Mouse (Mus musculus): ENCODE results near the gene Snx9. TPM values are rescaled to one million over a fixed set of nuclear protein-coding genes. Genes with fewer than 3 reads are reported as not detected.

Gene Snx9
- polyA plus RNA-seq, 1 experiment, result 24.7 TPM

- no peak overlapping the region for H3ac ChIP-seq (ENCODE audit: control insufficient read depth, insufficient read length)
- H3K4me3 ChIP-seq, result no peak overlapping the region
- H3K27me3 ChIP-seq (ENCODE audit: control insufficient read depth, insufficient read depth, insufficient read length), result no peaks in the 10 kb centered on the region
- peak overlapping the region; percentile 24 for H3K4me2 ChIP-seq (ENCODE audit: low read depth)
- H3K79me2 ChIP-seq (ENCODE audit: control insufficient read depth, insufficient read depth), result no peaks in the 10 kb centered on the region
- TF ChIP-seq E2F4 (IDR thresholded peaks at IDR 0.05; ENCODE audit: insufficient read depth) (no peak), TCF3 (IDR thresholded peaks at IDR 0.05; ENCODE audit: insufficient read length, low read depth) (no peak), USF1 (IDR thresholded peaks at IDR 0.05; ENCODE audit: low read depth) (no peak), CEBPB (IDR thresholded peaks at IDR 0.05; ENCODE audit: insufficient read depth, poor library complexity, severe bottlenecking) (no peak), REST (IDR thresholded peaks at IDR 0.05; ENCODE audit: insufficient read depth, insufficient read length) (no peak), POLR2A (IDR thresholded peaks at IDR 0.05; ENCODE audit: insufficient read length, low read depth) (no peak), TCF12 (IDR thresholded peaks at IDR 0.05; ENCODE audit: insufficient read depth, poor library complexity, severe bottlenecking) (no peak), MAX (IDR thresholded peaks at IDR 0.05; ENCODE audit: low read depth) (no peak), MYOG (IDR thresholded peaks at IDR 0.05; ENCODE audit: control insufficient read depth in 1 of 3, insufficient read depth in 1 of 3, insufficient read length in 2 of 3, low read depth in 2 of 3) (no peak), POLR2AphosphoS2 (IDR thresholded peaks at IDR 0.05; ENCODE audit: insufficient read length, low read depth) (no peak), SRF (IDR thresholded peaks at IDR 0.05; ENCODE audit: control insufficient read depth, insufficient read length, low read depth) (no peak), MYOD1 (IDR thresholded peaks at IDR 0.05; ENCODE audit: control insufficient read depth in 1 of 3, insufficient read length in 2 of 3, low read depth in 2 of 3) (no peak)
- no peaks in the 10 kb centered on the region for H3K36me3 ChIP-seq (ENCODE audit: control insufficient read depth, insufficient read depth)
Measured at GRCm38 (mm10) chr17:5831257-5831806, 9.8 kb upstream of the Snx9 start.

- H3ac ChIP-seq (ENCODE audit: control insufficient read depth, insufficient read length), result no peak overlapping the region
- no peak overlapping the region for H3K4me3 ChIP-seq
Measured at GRCm38 (mm10) chr17:5834166-5834565, 7.0 kb upstream of the Snx9 start.

GRCm38 (mm10) chr17:5834798-5835328 lies 6.3 kb upstream of the Snx9 start:
- no peak for TF ChIP-seq TCF3 (IDR thresholded peaks at IDR 0.05; ENCODE audit: insufficient read length, low read depth)
- TF ChIP-seq USF1 (IDR thresholded peaks at IDR 0.05; ENCODE audit: low read depth), result peak; percentile 16
- no peak for TF ChIP-seq CEBPB (IDR thresholded peaks at IDR 0.05; ENCODE audit: insufficient read depth, poor library complexity, severe bottlenecking)
- H3ac ChIP-seq (ENCODE audit: control insufficient read depth, insufficient read length), result no peak overlapping the region
- H3K36me3 ChIP-seq (ENCODE audit: control insufficient read depth, insufficient read depth), result no peaks in the 10 kb centered on the region

More at GRCm38 (mm10) chr17:5834166-5834565, 7.0 kb upstream of the Snx9 start:
- Histone ChIP-seq H3K27me3 (ENCODE audit: control insufficient read depth, insufficient read depth, insufficient read length) (no peaks in the 10 kb centered on the region), H3K4me2 (ENCODE audit: low read depth) (no peak overlapping the region), H3K36me3 (ENCODE audit: control insufficient read depth, insufficient read depth) (no peaks in the 10 kb centered on the region), H3K79me2 (ENCODE audit: control insufficient read depth, insufficient read depth) (no peaks in the 10 kb centered on the region)
- TF ChIP-seq TCF3 (IDR thresholded peaks at IDR 0.05; ENCODE audit: insufficient read length, low read depth) (no peak), MYOD1 (IDR thresholded peaks at IDR 0.05; ENCODE audit: control insufficient read depth in 1 of 3, insufficient read length in 2 of 3, low read depth in 2 of 3) (no peak), SRF (IDR thresholded peaks at IDR 0.05; ENCODE audit: control insufficient read depth, insufficient read length, low read depth) (no peak), MAX (IDR thresholded peaks at IDR 0.05; ENCODE audit: low read depth) (no peak), MYOG (IDR thresholded peaks at IDR 0.05; ENCODE audit: control insufficient read depth in 1 of 3, insufficient read depth in 1 of 3, insufficient read length in 2 of 3, low read depth in 2 of 3) (no peak), E2F4 (IDR thresholded peaks at IDR 0.05; ENCODE audit: insufficient read depth) (no peak), REST (IDR thresholded peaks at IDR 0.05; ENCODE audit: insufficient read depth, insufficient read length) (no peak), USF1 (IDR thresholded peaks at IDR 0.05; ENCODE audit: low read depth) (no peak), CEBPB (IDR thresholded peaks at IDR 0.05; ENCODE audit: insufficient read depth, poor library complexity, severe bottlenecking) (no peak), POLR2AphosphoS2 (IDR thresholded peaks at IDR 0.05; ENCODE audit: insufficient read length, low read depth) (no peak), POLR2A (IDR thresholded peaks at IDR 0.05; ENCODE audit: insufficient read length, low read depth) (no peak), TCF12 (IDR thresholded peaks at IDR 0.05; ENCODE audit: insufficient read depth, poor library complexity, severe bottlenecking) (no peak)

GRCm38 (mm10) chr17:5839549-5840240 lies 1.4 kb upstream of the Snx9 start:
- H3K4me3 ChIP-seq, result peak overlapping the region; percentile 40
- peak overlapping the region; percentile 88 for H3K4me2 ChIP-seq (ENCODE audit: low read depth)

More at GRCm38 (mm10) chr17:5834798-5835328, 6.3 kb upstream of the Snx9 start:
- H3K4me2 ChIP-seq (ENCODE audit: low read depth), result no peak overlapping the region
- H3K79me2 ChIP-seq (ENCODE audit: control insufficient read depth, insufficient read depth), result peaks cover 3% of the 10 kb centered on the region
- no peak overlapping the region for H3K4me3 ChIP-seq
- no peaks in the 10 kb centered on the region for H3K27me3 ChIP-seq (ENCODE audit: control insufficient read depth, insufficient read depth, insufficient read length)

More at GRCm38 (mm10) chr17:5839549-5840240, 1.4 kb upstream of the Snx9 start:
- no peak for TF ChIP-seq MAX (IDR thresholded peaks at IDR 0.05; ENCODE audit: low read depth)
- TF ChIP-seq POLR2A (IDR thresholded peaks at IDR 0.05; ENCODE audit: insufficient read length, low read depth), result no peak
- TF ChIP-seq SRF (IDR thresholded peaks at IDR 0.05; ENCODE audit: control insufficient read depth, insufficient read length, low read depth), result no peak
- no peak for TF ChIP-seq MYOG (IDR thresholded peaks at IDR 0.05; ENCODE audit: control insufficient read depth in 1 of 3, insufficient read depth in 1 of 3, insufficient read length in 2 of 3, low read depth in 2 of 3)
- no peak for TF ChIP-seq CEBPB (IDR thresholded peaks at IDR 0.05; ENCODE audit: insufficient read depth, poor library complexity, severe bottlenecking)
- TF ChIP-seq POLR2AphosphoS2 (IDR thresholded peaks at IDR 0.05; ENCODE audit: insufficient read length, low read depth), result no peak
- no peak for TF ChIP-seq TCF12 (IDR thresholded peaks at IDR 0.05; ENCODE audit: insufficient read depth, poor library complexity, severe bottlenecking)
- no peak for TF ChIP-seq MYOD1 (IDR thresholded peaks at IDR 0.05; ENCODE audit: control insufficient read depth in 1 of 3, insufficient read length in 2 of 3, low read depth in 2 of 3)
- no peak for TF ChIP-seq USF1 (IDR thresholded peaks at IDR 0.05; ENCODE audit: low read depth)
- no peak for TF ChIP-seq TCF3 (IDR thresholded peaks at IDR 0.05; ENCODE audit: insufficient read length, low read depth)
- no peak for TF ChIP-seq E2F4 (IDR thresholded peaks at IDR 0.05; ENCODE audit: insufficient read depth)
- TF ChIP-seq REST (IDR thresholded peaks at IDR 0.05; ENCODE audit: insufficient read depth, insufficient read length), result no peak
- Histone ChIP-seq H3K36me3 (ENCODE audit: control insufficient read depth, insufficient read depth) (no peaks in the 10 kb centered on the region), H3ac (ENCODE audit: control insufficient read depth, insufficient read length) (no peak overlapping the region), H3K27me3 (ENCODE audit: control insufficient read depth, insufficient read depth, insufficient read length) (no peaks in the 10 kb centered on the region), H3K79me2 (ENCODE audit: control insufficient read depth, insufficient read depth) (peaks cover 42% of the 10 kb centered on the region)

Data from myocyte (in vitro differentiated cells).